Mouse (Mus musculus) lung, postnatal 0 days (tissue): ENCODE results near the gene Aprt.

Experiments
- CTCF ChIP-seq: IDR thresholded peaks from 2 replicates; pipeline ENCODE4 v1.5.1; 2016; ENCODE audit warnings: antibody characterized with exemption, mild to moderate bottlenecking
- EP300 ChIP-seq: IDR thresholded peaks from 2 replicates; pipeline ENCODE4 v1.6.1; 2016; ENCODE audit warnings: antibody characterized with exemption, mild to moderate bottlenecking, control low read depth

DNA sequence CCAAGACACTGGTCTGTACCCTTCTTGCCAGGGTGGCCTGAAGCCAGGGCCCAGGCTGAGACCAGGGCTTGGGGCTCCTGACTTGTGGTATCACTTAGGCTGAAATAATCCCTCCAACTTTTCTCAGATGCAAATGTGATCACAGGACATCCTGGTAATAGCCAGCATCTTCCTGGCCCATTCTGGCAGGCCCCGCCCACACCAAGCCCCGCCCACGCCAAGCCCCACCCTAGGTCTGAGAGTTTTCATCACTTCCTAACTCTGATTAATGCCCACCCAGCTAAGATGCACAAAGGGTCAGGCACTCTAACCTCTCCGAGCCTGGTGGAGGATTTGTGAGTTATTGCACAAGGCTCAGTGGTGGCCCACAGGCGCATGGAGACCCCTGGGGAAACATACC is 43.7 kb upstream of the Aprt start:
- no peak for TF ChIP-seq EP300
- TF ChIP-seq CTCF: no peak
